Mouse (Mus musculus): Measurements from ENCODE around the gene Espn. TPM values are rescaled to one million over a fixed set of nuclear protein-coding genes. Genes with fewer than 3 reads are reported as not detected.

The Espn gene
- total RNA-seq, 2 experiments from 2014 or later = 0.27 to 0.43 TPM

DNA sequence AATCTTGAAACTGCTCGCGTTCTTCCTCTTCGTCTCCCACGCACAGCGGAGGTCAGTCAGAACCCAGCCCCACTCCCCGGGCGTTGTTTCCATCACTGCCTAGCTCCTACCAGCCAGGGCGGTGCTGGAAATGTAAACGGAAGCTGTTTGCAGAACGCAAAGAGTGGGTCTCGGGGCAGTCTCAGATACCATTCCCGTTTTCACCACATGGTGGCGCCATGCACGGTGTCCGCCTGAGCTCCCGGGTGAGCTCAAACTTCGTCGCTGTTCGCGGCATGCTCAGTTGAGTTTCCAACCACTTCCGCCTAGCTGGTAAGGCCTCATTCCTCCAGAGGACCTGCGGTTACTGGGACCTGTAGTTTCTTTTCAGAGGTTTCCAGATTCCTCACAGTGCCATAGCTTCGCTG is 1.6 kb upstream of the Espn start:
- intact Hi-C loops (cut with DNase I) = no loop called here

DNA sequence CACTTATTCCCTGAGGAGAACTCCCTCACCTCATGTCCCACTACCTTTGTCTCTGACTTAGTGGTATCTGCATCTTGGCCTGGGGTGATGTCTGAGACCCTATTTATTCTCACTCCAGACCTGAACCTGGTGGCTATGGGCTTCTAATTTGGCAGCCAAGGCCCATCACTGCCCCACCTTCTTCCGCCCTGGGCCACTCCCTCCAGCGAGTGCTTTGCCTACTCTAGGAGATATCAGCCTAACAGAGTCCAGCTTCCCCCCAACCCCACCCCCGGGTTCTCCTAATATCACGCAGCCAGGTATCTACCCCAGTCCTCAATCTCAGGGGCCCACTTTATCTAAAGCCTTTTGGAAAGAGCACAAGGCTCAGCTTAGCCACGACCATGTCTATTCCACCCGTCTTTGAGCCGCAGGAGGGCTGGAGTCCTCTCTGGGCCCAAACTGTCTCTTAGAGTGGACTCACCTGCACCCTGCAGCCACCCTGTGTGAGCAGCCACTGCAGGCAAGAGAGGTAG is 663 bp downstream of the Espn start:
- DNase-seq = no peak
- intact Hi-C loops (cut with DNase I) = no loop called here

More for the DNA sequence above, 1.6 kb upstream of the Espn start:
- DNase-seq = peak; percentile 77 to 78

DNA sequence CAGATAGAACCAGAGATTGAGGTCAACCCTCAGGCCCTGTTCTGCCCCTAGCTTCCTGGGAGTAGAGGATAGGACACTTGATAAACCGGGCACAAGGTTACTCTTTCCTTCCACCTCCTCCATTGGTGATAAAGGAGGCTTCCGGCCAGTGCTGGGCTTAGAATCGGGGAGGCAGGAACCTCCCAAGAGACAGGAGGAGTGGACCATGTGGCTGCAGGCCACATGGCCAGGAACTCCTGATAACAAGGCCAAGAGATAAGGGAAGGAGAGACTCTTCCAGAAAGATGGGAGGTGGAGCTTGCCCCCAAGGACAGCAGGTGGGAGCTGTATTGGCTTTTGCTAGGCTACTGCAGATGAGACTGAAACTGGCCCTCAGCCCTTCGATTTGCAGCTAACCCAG is 1.6 kb downstream of the Espn start:
- DNase-seq = no peak
- intact Hi-C loops (cut with DNase I) = no loop called here

DNA sequence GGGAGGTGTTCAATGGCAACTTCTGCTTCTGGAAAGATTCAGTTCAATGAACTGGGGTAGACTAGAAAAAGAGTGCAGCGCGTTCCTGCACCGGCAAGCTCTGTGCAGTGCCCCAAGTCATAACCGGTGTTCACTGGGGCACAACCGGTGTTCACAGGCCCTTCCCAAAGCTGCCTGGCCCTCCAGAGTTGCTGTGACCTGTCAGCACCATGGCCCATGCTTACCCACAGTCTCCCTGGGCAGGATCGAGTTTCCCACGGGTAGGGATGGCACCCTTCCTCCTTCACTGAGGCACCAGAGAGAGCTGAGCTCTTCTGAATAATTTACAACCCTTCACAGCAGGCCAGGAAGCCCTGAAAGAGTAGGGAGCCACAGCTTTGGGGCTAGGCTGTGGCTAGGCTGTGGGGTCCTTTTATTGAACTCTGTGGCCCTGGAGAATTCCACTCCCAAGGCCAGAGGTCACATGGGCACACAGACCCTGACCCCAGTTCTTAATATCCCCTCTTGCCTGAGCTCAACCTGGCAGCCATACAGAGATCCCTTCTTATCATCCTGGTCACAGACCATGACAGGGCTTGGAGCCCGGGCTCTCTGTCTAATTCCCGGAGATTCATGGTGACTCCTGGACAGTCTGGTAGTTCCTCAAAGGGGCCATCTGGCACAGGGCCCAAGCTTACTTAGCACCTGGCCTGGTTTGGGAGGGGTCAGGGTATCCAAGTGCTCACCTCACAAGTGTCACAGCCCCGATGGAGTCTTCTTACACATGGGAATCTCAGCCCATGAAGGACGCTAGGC is 5.9 kb downstream of the Espn start:
- no peak for DNase-seq
- intact Hi-C loops (cut with DNase I) = no loop called here

DNA sequence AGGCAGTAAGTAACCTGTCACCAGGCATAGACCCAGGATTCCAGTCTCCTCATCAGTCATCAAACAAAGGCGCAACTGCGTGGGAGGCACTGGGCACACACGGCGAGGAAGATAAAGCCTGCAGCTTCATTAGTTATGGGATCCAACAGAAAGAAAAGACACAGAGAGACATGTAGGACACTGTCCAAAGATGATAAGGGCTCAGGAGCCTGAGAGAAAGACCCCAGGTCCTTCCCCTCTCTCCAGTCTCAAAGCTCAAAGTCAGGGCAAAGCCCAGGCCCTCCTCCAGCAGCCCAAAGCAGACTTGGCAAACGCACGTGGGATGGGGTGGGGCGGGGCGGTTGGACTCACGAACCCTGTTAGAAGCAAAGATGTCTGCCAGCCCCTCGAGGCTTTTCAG is 6.7 kb downstream of the Espn start:
- no peak for DNase-seq
- intact Hi-C loops (cut with DNase I) = no loop called here

- intact Hi-C loops (cut with DNase I) = no loop called here
- DNase-seq = no peak
Observed at GRCm38 (mm10) chr4:152143632-152144031, 8.5 kb downstream of the Espn start.

GRCm38 (mm10) chr4:152141521-152142135 is 10.5 kb downstream of the Espn start:
- intact Hi-C loops (cut with DNase I) = no loop called here
- no peak for DNase-seq

- no peak for DNase-seq
- intact Hi-C loops (cut with DNase I) = no loop called here
Observed at GRCm38 (mm10) chr4:152140441-152140840, 11.7 kb downstream of the Espn start.

DNA sequence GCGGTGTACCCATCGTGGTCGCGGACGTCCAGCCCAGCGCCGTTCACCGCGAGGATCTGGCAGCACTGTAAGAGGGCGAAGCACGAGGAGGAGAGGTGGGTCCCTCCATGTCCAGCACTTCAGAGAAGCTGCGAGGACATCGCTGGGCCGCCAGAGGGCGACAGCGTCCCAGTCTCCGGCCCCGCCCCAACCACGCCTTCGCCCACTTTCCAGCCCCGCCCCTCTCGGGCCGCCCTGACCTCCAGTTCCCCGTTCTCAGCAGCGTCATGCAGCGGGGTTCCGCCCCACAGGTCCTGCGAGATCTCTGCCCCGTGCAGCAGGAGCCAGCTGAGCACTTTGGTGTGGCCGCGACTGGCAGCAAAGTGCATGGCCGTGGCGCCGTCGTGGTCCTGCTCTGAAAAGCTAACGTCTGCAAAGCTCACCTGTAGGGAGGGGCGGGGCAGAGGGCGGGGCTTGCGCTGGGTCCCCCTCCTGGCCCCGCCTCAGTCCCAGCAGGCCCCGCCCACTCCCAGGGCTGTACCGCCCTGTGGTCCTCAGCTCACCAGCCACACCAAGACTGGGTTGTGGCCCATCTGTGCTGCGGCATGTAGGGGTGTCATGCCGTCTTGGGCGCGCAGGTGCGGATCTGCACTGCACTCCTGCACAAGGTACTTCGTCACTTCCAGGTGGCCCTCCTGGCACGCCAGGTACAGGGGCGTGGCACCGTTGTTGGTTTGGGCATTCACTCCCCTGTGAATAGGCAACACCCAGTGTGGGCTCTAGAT is 13.5 kb downstream of the Espn start:
- DNase-seq = peak; percentile 81 to 82
- intact Hi-C loops (cut with DNase I) = no loop called here

- intact Hi-C loops (cut with DNase I) = no loop called here
- DNase-seq = no peak
Observed at GRCm38 (mm10) chr4:152136876-152137250, 15.3 kb downstream of the Espn start.

DNA sequence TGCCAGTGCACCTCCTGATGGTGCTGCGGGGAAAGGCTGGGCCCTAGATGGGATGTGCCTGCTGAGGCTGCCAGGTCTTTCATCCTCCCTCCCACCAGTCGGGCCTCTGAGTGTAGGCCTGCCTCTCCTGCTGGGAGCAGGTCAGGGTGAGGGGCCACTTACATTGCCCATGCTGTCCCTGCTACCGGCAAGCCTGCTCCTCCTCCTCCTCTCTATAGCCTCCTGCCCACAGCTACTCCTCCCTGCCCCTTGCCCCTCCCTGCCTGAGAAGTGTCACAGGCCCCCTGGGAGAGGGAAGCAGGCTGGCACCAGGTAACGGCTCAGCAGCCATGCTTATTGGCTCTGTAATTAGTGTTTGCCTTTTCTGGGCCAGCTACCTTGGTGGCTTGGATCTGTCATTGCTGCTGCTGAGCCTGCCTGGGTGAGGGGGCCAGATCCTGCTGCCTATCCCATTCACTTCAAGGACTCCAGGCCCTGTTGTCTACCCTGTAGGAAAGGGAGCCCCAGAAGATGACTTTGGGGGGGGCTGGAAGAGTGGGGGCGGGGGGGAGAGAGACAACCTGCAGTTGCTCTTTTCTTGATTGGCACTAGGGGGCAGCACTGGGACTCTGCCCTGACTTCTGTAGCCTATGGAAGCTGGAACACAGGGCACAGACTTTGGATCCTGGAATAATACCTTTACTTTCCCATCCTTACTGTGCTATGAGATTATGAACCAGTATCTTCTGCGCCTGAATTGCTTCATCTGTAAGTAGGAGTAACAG is 15.9 kb downstream of the Espn start:
- DNase-seq = no peak
- intact Hi-C loops (cut with DNase I) = no loop called here

DNA sequence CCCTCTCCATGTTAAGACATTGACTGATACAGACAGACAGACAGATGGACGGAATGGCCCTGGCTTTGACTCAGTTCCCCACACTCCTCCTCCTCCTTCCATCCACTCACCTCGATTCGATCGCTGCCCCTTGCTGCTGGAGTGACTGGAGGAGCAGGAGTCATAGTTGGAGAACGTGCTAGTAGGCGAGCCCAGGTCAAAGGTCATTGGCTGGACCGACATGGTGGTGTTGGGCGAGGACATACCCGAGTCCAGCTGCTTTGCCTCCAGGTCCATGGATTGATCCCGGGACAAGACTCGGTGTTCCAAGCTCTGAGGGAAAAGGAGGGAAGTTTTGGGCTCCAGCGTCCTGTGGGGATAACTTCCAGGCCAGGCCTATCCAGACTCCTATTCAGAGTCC is 16.8 kb downstream of the Espn start:
- no peak for DNase-seq
- intact Hi-C loops (cut with DNase I) = no loop called here

DNA sequence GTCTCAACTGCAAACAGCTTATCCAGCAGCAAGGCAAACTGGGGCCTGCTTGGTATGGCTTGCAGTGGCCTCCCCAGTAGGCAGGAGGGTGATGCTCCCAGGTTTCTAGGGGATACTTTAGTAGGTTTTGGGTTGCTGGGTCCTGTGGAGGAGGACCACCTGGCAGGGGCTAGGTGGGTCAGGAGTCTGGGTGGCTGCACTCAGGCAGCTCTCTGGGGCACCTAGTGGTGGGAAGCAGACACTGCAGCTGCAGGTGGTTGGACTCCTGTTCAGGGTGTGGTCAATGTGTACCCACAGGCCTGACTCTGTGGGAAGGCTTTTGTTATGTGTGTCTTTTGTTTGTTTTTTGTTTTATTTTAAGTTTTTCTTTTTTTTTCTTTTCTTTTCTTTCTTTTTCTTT is 17.7 kb downstream of the Espn start:
- peak in 1 of 2 experiments; percentile 26 for DNase-seq
- intact Hi-C loops (cut with DNase I) = no loop called here

DNA sequence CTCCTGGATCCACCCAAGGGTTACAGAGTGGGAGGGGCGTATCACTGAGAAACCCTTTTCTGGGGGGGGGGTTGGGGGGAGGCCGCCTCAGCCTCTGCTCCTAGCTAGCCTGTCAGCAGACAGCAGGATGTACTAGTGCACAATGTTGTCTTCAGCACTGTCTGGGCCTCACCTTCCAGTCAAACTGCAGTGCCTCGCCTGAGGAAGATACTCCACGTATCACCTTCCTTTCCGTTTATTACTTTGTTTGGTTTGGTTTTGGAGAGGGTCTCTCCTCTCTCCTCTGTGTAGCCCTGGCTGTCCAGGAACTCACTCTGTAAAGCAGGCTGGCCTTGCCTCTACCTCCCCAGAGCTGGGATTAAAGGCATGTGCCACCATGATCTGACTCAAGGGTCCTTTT is 19.0 kb downstream of the Espn start:
- no peak for DNase-seq
- intact Hi-C loops (cut with DNase I) = no loop called here

- intact Hi-C loops (cut with DNase I) = no loop called here
Observed at GRCm38 (mm10) chr4:152132772-152133169, 19.4 kb downstream of the Espn start.

GRCm38 (mm10) chr4:152131809-152132771 is 20.1 kb downstream of the Espn start:
- intact Hi-C loops (cut with DNase I) = no loop called here
- DNase-seq = no peak

More at GRCm38 (mm10) chr4:152132772-152133169, 19.4 kb downstream of the Espn start:
- no peak for DNase-seq

DNA sequence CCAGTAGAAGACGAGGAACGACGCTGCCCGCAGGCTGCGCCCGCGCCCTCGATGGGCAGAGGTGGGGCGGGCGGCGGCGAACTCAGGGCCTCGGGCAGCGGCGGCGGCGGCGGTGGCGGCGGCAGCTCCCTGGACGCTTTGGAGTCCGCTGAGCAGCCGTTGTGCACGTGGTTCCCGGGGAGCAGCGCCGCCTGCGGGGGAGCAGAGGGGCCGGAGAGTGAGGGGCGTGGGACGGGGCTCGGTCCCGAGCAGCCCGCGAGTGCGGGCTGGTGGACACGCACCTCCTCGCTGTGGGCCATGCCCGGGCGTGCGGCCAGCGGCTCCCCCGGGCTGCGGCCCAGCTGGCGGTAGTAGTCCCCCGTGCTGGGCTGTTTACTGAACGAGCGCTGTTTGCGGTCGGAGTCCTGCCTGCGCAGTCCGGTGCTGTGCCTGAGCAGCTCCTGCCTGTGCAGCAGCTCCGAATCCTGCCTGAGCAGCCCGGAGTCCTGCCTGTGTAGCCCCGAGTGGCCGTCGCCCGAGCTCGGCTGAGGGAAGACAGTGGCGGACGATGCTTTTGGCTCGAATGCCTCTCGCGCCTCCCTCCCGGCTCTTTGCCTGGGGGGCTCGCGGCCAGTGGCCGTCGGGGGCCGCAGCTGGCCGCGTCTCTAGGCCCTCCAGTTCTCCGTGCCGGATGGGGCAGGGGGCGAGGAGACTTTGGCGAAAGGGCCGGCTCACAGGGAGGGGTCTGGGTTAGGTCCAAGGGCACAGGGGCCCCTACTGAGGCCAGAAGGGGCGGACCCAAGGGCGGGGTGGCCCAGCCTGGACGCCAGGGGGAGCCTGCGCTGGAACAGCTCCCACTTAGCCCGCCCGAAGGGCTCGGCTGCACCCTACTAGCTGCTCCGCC is 21.2 kb downstream of the Espn start:
- intact Hi-C loops (cut with DNase I) = no loop called here
- peak; percentile 51 to 58 for DNase-seq

DNA sequence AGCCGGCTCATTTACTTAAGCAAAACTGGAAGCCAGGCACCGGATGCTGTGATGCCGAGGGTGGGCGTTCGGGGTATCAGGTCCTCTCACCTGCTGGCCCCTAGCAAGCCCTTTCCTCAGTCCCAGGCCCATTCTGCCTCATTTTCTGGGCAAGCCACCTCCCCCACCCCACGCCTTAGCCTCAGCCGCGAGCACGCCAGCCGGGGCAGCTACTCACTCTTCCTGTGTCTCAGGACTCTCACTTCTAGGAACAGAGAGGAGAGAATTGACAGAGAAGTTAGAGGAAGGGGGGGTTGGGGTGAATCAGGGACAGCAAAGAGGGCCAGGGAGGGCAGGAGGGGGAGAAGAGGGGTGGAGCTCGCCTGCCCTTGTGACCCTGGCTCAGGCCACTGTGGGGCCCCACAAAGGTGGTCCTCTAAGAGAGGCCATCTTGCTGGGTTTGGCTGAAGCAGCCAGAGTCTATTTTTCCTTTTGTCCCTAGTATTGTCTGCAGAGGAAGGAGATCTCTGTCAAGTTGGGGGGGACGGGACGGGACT is 22.7 kb downstream of the Espn start:
- no peak for DNase-seq
- intact Hi-C loops (cut with DNase I) = no loop called here

Data from gastrocnemius, postnatal 36 days (tissue).